Mouse (Mus musculus) G1E (cell line): ENCODE results near the gene Crct1. TPM values are rescaled to one million over a fixed set of nuclear protein-coding genes. Genes with fewer than 3 reads are reported as not detected.

ENCODE experiments used
- ATAC-seq: 2 replicates; pipeline ENCODE4 v1.8.0; 2016; ENCODE audit warnings: mild to moderate bottlenecking; ENCODE audit not compliant: insufficient number of reproducible peaks, poor library complexity, low FRiP score, severe bottlenecking; ENCODE audit errors: extremely low read depth
- DNase-seq: peaks from one replicate; pipeline ENCODE4 v3.0.0; 2012; ENCODE audit warnings: low spot score
- H3K27me3 ChIP-seq: 2 replicates; pipeline ENCODE4 v1.6.1; 2012; ENCODE audit warnings: mild to moderate bottlenecking, low read length, inconsistent platforms; ENCODE audit not compliant: insufficient read depth
- H3K36me3 ChIP-seq: replicated peaks from 2 replicates; pipeline ENCODE3; 2012; ENCODE audit warnings: mild to moderate bottlenecking, inconsistent platforms
- H3K4me1 ChIP-seq: 2 replicates; pipeline ENCODE4 v1.6.1; 2012; ENCODE audit warnings: low read depth, low read length, inconsistent platforms, mixed read lengths; ENCODE audit not compliant: insufficient read depth
- H3K4me3 ChIP-seq: 2 replicates; pipeline ENCODE4 v1.5.1; 2012; ENCODE audit warnings: low read depth, mild to moderate bottlenecking, inconsistent platforms, low read length, moderate library complexity, mixed read lengths
- H3K9me3 ChIP-seq: replicated peaks from 2 replicates; pipeline ENCODE4 v1.6.1; 2012; ENCODE audit warnings: inconsistent platforms
- CTCF ChIP-seq: IDR thresholded peaks from 2 replicates; pipeline ENCODE4 v1.5.1; 2012; ENCODE audit warnings: low read depth, low read length, inconsistent platforms, mixed read lengths
- GATA1 ChIP-seq: IDR thresholded peaks from 2 replicates; pipeline ENCODE4 v1.6.1; 2012; ENCODE audit warnings: borderline replicate concordance, low read length, inconsistent platforms, mixed read lengths
- GATA2 ChIP-seq: IDR thresholded peaks from 2 replicates; pipeline ENCODE4 v1.6.1; 2012; ENCODE audit warnings: low read depth, low read length, inconsistent platforms, borderline replicate concordance
- POLR2AphosphoS5 ChIP-seq: IDR thresholded peaks from 2 replicates; pipeline ENCODE4 v1.6.1; 2012; ENCODE audit warnings: low read depth, low read length, inconsistent platforms; ENCODE audit not compliant: insufficient replicate concordance
- TAL1 ChIP-seq: conservative IDR thresholded peaks from 2 replicates; pipeline ENCODE4 v1.6.1; 2012; ENCODE audit warnings: low read depth, low read length, inconsistent platforms, mixed read lengths
- polyA plus RNA-seq: library from polyadenylated mRNA; stranded (reverse); fragments of >175 nt; gene quantifications from 2 replicates; pipeline ENCODE4 v1.2.3, GENCODE M21; 2012
- total RNA-seq, 2 experiments: library from RNA; stranded (forward) in 1 of 2; stranded (reverse) in 1 of 2; fragments of 200-1000 nt in 1 of 2; fragments of >200 nt in 1 of 2; fragmentation: Nextera tagmentation in 1 of 2; gene quantifications; 2 replicates each; pipeline ENCODE4 v1.2.3; 2014 to 2017

Gene Crct1
- total RNA-seq (2014; fragmentation: Nextera tagmentation): not detected in 2 replicates
- total RNA-seq (2017): not detected in 2 replicates
- polyA plus RNA-seq: not detected in 2 replicates

- no peak within 1 kb of the TSS for H3K4me3 ChIP-seq
- ATAC-seq: no peak
- H3K4me1 ChIP-seq: no peaks in the 10 kb centered on the region
Measured at GRCm38 (mm10) chr3:93015460-93016104, at the start of gene Crct1. TSS of gene Crct1 (minus strand) at chr3:93015687.

GRCm38 (mm10) chr3:93052826-93053474 is 37.5 kb upstream of the Crct1 start:
- Histone ChIP-seq H3K27me3 (no peaks in the 10 kb centered on the region), H3K36me3 (no peaks in the 10 kb centered on the region), H3K4me1 (no peaks in the 10 kb centered on the region), H3K9me3 (peaks cover 10% of the 10 kb centered on the region), H3K4me3 (no peak overlapping the region)
- TF ChIP-seq GATA2 (no peak), GATA1 (no peak), POLR2AphosphoS5 (no peak), CTCF (no peak), TAL1 (no peak)
- DNase-seq (no peak), ATAC-seq (no peak; the same call in 1 of the 2 replicates)

More at GRCm38 (mm10) chr3:93015460-93016104, at the start of gene Crct1:
- no peak for DNase-seq
- Histone ChIP-seq H3K9me3 (peaks cover 24% of the 10 kb centered on the region), H3K27me3 (no peaks in the 10 kb centered on the region), H3K36me3 (no peaks in the 10 kb centered on the region)
- TF ChIP-seq POLR2AphosphoS5 (no peak), GATA1 (no peak), CTCF (no peak), GATA2 (no peak), TAL1 (no peak)

GRCm38 (mm10) chr3:93050182-93050581 is 34.7 kb upstream of the Crct1 start:
- no peak overlapping the region for H3K4me3 ChIP-seq
- DNase-seq (no peak), ATAC-seq (no peak)
- H3K9me3 ChIP-seq: peaks cover 6% of the 10 kb centered on the region
- H3K27me3 ChIP-seq: no peaks in the 10 kb centered on the region
- H3K4me1 ChIP-seq: no peaks in the 10 kb centered on the region
- H3K36me3 ChIP-seq: no peaks in the 10 kb centered on the region
- TF ChIP-seq POLR2AphosphoS5 (no peak), TAL1 (no peak), CTCF (no peak), GATA1 (no peak), GATA2 (no peak)

- no peaks in the 10 kb centered on the region for H3K36me3 ChIP-seq
- no peaks in the 10 kb centered on the region; the same call in 1 of the 2 replicates for H3K9me3 ChIP-seq
- no peak for TF ChIP-seq GATA1
- TF ChIP-seq GATA2: no peak
- no peak for TF ChIP-seq CTCF
- TF ChIP-seq POLR2AphosphoS5: no peak
- no peak for TF ChIP-seq TAL1
- DNase-seq (no peak), ATAC-seq (no peak)
- H3K27me3 ChIP-seq: no peaks in the 10 kb centered on the region
- no peak overlapping the region for H3K4me3 ChIP-seq
- no peaks in the 10 kb centered on the region for H3K4me1 ChIP-seq
Measured at GRCm38 (mm10) chr3:93031450-93031849, 16.0 kb upstream of the Crct1 start.

- Histone ChIP-seq H3K36me3 (no peaks in the 10 kb centered on the region), H3K27me3 (no peaks in the 10 kb centered on the region), H3K4me3 (no peak overlapping the region), H3K9me3 (peaks cover 2% of the 10 kb centered on the region), H3K4me1 (no peaks in the 10 kb centered on the region)
- ATAC-seq: no peak
- no peak for DNase-seq
- TF ChIP-seq CTCF (no peak), GATA1 (no peak), TAL1 (no peak), GATA2 (no peak), POLR2AphosphoS5 (no peak)
Measured at GRCm38 (mm10) chr3:93025486-93025885, 10.0 kb upstream of the Crct1 start.
